Mouse (Mus musculus) inflammation-experienced regulatory T-cells, adult 6 months (primary cell): ENCODE results near the gene Hist1h4i. TPM values are rescaled to one million over a fixed set of nuclear protein-coding genes. Genes with fewer than 3 reads are reported as not detected.
"Not testable (repeated sequence)": the region's sequence is repeated elsewhere in the genome, so short reads cannot be mapped to it uniquely, and the experiment has no call there.

Experiments
- ATAC-seq: one replicate; pipeline ENCODE4 v1.8.0; 2017
- polyA plus RNA-seq, 3 experiments: library from polyadenylated mRNA; unstranded; fragments of 100-300 nt; shearing (Covaris generic); gene quantifications; one replicate each; pipeline ENCODE4 v1.2.1; 2017

Hist1h4i gene
- 10 to 100 TPM in 1 of 3 experiments, 1 to 10 TPM in 2; 4.1 to 18.5 (median 6.5) TPM for polyA plus RNA-seq

DNA sequence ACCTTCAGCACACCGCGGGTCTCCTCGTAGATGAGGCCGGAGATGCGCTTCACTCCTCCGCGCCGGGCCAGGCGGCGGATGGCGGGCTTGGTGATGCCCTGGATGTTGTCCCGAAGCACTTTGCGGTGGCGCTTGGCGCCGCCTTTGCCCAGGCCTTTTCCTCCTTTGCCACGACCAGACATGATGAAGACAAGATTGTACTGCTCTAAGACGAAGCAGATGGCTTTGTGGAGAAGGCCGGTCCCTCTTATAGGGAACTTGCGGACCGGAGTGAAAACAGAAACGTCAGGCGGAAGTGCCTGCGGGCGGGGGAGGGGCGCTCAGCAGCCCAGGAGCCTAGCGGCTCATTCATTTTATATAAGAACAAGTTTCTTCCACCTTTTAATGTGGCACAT lies at the start of gene Hist1h4i:
Gene Hist1h4i, minus strand, starts transcription at position 221 of the 395 bp plus-strand sequence.
- ATAC-seq = peak; percentile 60

GRCm38 (mm10) chr13:22084140-22084539 lies 43.0 kb upstream of the Hist1h4i start, which contains the start of gene Vmn1r188:
Gene Vmn1r188, plus strand, starts transcription at chr13:22084440.
- ATAC-seq = not testable (repeated sequence)

DNA sequence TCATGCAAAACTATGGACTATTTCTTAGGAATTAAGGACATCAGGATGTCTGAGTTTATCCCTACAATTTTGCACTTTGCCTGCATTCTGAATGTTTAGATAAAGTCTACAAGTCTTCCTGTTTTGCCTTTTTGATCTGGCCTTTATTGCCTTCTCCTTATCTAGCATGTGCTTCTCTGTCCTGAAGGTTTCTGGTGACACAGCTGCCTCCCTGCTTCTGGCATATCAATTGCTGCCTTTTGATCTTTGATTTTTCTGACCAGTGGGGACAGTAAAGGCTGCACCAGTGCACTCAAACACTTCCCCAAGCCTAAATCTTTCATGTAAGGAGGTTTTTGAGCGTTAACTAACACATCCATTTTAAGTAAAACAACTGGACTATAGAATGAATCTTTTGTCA lies 22.3 kb upstream of the Hist1h4i start:
- ATAC-seq = no peak

DNA sequence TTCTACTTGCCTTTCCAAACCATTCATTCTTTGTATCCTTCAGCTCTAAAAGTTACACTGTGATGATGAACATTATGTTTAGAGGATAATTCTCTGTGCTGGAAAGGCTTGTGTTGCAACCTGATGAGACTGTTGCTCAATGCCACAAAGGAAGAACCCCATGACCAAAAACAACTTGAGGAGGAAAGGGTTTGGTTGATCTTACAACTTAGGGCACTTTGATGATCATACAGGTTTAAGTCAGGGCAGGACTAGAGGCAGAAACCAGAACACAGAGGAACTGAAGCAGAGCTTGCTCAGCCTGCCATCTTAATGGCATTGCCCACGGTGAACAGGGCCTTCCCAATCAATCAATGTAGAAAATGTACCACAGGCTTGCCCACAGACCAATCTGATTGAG lies 20.3 kb upstream of the Hist1h4i start:
- no peak for ATAC-seq

DNA sequence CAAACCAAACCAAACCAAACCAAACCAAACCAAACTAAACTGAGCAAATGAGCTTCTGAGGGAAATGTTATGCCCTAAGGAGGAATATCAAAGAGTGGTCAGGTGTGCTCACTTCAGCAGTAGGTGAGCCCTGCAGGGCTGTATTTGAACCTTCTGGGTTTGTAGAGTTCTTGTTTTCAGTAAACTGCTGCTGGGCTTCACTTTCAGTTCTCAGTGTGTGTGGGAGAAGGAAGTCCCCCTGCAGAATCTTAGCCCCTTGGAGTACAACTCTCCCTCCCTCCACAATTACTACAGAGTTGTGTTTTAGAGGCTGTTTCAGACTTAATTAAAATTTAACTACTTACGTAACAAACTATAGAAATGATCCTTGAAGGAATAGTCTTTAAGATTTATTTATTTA lies 12.6 kb upstream of the Hist1h4i start:
- no peak for ATAC-seq

- no peak for ATAC-seq
These were observed 10.3 kb upstream of the Hist1h4i start for GRCm38 (mm10) chr13:22051523-22051859.

GRCm38 (mm10) chr13:22050591-22051522 lies 9.7 kb upstream of the Hist1h4i start:
- ATAC-seq = peak; percentile 91

GRCm38 (mm10) chr13:22049737-22050440 lies 8.7 kb upstream of the Hist1h4i start:
- peak; percentile 35 for ATAC-seq

DNA sequence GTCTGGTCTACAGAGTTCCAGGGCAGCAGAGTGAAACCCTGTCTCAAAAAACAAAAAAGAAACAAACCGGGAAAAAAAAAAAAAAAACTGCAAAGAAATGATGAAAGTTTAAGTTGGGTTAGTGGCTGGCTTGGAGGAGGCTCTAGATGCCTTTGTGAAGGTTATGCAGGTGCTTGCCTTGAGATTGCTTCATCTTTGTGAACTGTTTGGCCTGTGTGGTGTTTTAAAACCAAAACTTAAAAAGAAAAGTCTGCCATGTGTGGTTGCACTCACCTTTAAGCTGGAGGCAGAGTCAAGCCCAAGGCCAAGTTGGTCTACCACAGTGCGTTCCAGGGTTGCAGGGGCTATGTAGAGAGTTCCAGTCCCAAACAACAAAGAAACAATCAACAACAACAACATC lies 7.9 kb upstream of the Hist1h4i start:
- no peak for ATAC-seq

DNA sequence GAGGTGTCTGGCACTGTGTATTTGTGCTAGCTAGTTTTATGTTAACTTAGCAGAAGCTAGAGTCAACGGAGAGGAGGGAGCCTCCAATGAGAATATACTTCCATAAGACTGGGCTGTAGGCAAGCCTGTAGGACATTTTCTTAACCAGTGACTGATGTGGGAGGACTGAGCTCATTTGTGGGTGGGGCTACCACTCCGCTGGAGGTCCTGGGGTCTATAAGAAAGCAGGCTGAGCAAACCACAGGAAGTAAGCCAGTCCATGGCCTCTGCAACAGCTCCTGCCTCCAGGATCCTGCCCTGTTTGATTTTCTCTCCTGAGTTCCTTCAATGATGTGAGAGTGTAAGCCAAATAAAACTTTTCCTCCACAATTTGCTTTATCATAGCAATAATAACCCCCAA lies 4.1 kb upstream of the Hist1h4i start:
- no peak for ATAC-seq

DNA sequence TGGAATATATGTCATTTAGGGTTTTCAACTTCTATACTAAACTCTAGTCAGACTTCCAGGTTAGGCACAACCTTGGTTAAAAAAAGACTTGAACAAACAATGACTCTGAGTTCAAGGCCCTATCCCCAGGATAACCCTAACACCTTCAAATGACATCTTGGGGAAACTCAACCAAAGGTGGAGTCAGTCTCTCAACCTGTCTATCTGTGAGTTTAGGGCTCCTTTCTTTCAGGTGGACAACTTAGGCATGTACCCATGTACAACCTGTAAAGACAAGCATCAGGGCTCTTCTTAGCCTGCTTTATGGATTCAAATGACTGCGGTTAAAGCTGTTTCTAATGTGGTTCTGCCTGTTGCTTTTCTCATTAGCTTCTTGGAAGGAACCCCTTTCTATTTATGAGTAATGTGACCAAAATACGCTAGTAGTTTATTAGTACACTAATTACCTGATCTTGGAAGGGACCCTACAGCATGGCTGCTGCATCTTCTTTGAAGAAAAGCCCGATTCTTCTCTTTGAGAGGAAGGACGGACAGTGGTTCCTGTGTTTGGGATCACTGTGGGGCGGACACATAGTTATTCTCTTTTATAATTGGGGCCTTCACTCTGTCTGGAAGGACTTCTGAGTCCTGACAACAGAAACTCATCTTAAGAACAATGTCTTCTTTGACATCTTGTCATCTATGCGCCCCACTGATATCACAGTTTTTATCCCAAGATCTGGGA lies 3.4 kb upstream of the Hist1h4i start:
- no peak for ATAC-seq

DNA sequence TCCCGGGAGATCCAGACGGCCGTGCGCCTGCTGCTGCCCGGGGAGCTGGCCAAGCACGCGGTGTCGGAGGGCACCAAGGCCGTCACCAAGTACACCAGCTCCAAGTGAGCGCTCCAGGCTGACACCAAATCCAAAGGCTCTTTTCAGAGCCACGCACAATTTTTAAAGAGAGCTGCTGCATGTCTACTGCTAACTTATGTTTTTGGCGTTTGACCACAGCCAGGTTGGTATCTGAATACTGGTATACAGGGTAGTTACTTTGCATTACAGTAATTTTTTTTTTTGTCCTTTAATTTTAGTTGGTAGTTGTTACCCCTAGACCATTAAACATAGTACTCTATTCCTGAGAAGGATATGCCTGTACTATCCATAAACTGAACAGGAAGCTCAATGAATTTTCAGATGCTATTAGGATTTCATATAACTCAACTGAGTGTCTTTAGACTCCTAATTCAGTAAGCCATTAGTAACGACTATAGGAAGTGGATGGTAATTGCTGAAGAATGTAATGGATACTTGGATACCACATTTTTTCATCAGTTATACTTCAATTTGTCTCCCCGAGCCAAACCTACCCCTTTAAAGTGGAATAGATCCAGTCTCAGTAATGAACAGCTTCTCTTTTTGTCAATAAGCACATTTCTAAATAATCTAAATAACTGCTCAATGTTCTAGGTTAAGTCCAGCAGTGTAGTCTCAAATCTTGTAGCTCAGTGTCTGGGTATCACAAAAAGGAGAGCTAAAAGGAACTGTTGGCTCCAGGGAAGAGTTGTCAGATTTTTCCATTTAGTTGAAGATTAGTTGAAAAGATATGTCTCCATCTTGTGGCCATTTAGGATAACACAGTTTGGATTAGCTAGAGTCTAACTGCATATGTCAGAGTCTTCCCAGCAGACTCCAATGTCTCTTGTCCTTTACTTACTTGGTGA lies 2.6 kb upstream of the Hist1h4i start:
- no peak for ATAC-seq

DNA sequence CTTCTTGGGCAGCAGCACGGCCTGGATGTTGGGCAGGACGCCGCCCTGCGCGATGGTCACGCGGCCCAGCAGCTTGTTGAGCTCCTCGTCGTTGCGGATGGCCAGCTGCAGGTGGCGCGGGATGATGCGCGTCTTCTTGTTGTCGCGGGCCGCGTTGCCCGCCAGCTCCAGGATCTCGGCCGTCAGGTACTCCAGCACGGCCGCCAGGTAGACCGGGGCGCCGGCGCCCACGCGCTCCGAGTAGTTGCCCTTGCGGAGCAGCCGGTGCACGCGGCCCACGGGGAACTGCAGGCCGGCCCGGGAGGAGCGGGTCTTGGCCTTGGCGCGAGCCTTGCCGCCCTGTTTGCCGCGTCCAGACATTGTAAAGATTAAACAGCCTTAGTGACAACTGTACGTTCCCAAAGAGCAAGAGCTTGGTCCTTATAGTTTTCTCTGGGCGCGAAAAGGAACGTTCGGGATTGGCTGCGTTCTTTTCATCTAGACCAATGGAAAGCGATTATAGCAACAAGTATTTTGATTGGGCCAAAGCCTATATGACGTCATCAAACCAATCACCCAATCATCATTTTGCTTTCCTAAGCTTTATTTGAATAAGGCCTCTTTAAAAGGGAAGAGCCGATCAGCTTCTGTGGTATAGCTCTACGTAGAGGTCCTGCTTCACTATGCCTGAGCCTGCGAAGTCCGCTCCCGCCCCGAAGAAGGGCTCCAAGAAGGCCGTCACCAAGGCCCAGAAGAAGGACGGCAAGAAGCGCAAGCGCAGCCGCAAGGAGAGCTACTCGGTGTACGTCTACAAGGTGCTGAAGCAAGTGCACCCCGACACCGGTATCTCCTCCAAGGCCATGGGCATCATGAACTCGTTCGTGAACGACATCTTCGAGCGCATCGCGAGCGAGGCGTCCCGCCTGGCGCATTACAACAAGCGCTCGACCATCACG lies 1.7 kb upstream of the Hist1h4i start, which contains the start of the genes Hist1h2ag and Hist1h2bj:
Gene Hist1h2ag, minus strand, starts transcription at position 377 of the 935 bp plus-strand sequence.
Gene Hist1h2bj, plus strand, starts transcription at position 647 of the 935 bp plus-strand sequence.
- ATAC-seq = peak; percentile 91

- ATAC-seq = no peak
These were observed 747 bp upstream of the Hist1h4i start for GRCm38 (mm10) chr13:22041651-22042567.

DNA sequence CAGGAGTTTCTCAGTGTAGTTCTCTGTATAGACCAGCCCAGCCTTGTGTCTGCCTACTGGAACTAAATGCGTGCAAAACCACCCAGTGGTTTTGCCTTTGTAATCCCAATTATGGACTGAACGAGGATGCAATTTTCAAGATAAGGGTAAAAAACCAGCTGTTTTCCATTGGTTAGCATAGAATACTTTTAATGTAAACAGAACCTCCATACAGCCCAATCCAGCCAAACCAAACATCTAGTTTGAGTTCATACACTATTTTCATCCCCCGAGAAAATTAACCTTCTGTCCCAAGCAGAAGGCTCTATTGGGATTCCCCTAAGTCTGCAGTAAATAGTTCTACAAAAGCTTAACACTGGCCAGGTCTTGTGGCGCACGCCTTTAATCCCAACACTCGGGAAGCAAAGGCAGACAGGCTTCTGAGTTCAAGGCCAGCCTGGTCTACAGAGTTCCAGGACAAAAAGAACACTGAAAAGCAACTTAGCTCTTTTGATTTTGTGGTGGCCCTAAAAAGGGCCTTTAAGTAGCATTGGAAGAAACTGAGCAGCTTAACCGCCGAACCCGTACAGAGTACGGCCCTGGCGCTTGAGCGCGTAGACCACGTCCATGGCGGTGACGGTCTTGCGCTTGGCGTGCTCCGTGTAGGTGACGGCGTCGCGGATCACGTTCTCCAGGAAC lies 559 bp downstream of the Hist1h4i start:
- no peak for ATAC-seq

DNA sequence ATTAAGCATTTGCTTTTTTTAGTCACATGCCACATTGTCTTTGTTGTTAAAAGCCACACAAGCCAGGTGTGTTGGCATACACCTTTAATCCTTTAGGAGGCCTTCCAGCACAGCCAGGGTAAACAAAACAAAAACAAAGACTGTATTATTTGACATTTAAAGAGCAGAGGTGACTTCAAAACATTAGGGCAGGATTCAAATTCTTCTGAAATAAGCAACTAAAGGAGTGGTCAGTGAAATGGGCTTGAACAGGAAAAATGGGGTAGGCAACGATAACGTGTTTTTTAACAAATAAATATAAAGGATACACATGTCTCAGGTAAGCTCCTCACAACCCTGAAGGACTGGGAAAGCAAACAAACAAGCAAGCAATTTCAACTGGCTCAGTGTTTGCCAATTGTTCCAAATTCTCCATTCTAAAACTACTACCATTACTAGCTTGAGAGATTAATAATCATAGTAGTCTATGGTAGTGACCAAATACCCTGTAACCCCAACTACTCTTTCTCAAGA lies 1.2 kb downstream of the Hist1h4i start:
- ATAC-seq = no peak

GRCm38 (mm10) chr13:22039364-22039763 lies 1.8 kb downstream of the Hist1h4i start:
- no peak for ATAC-seq

DNA sequence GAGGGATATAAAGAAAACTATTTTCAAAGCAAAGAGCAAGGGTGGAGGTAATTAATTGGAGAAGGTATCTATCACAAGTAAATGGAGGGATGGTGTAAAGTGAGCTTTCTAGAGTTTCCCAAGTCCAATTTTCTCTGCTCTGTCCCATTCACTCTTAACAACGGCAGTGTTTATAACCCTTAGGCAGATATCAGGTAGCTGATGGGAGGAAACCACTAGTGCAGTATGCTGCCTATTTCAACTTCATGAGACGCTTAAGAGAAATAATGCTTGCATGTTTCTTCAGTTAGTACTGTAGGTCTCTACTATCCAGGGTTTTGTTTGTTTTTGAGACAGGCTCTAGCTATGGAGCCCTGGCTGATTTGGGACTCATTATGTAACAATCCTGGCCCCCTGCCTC lies 3.7 kb downstream of the Hist1h4i start:
- ATAC-seq = no peak

- ATAC-seq = no peak
These were observed 4.2 kb downstream of the Hist1h4i start for GRCm38 (mm10) chr13:22036986-22037385.
